Mouse (Mus musculus): Measurements from ENCODE around the gene Gm21974. TPM values are rescaled to one million over a fixed set of nuclear protein-coding genes. Genes with fewer than 3 reads are reported as not detected.

The Gm21974 gene
- total and polyA plus RNA-seq, 3 experiments: not detected

GRCm38 (mm10) chr7:127927726-127928125 is 32.5 kb upstream of the Gm21974 start:
- no peak overlapping the region for H3K9ac ChIP-seq (ENCODE audit: control insufficient read depth, low read depth, low read length, poor library complexity, severe bottlenecking)
- TF ChIP-seq TBP (IDR thresholded peaks at IDR 0.05; ENCODE audit: low read depth, low read length) (no peak), NELFE (IDR thresholded peaks at IDR 0.05; ENCODE audit: low read depth, low read length) (no peak), ETS1 (IDR thresholded peaks at IDR 0.05; ENCODE audit: low read depth, low read length) (no peak), RAD21 (IDR thresholded peaks at IDR 0.05; ENCODE audit: low read depth, low read length) (no peak), EP300 (IDR thresholded peaks at IDR 0.05; ENCODE audit: low read depth in 1 of 2, low read length in 2 of 2) (no peak), POLR2A (IDR thresholded peaks at IDR 0.05; ENCODE audit: control insufficient read depth in 1 of 2, insufficient read depth in 1 of 2, low read depth in 1 of 2, low read length in 2 of 2, poor library complexity in 1 of 2) (no peak; a peak in 1 of 4 replicates), E2F4 (IDR thresholded peaks at IDR 0.05; ENCODE audit: borderline replicate concordance, low read depth, low read length) (no peak), TAL1 (IDR thresholded peaks at IDR 0.05; ENCODE audit: low read length) (no peak), CTCF (IDR thresholded peaks at IDR 0.05 in 2 of 3, conservative IDR thresholded peaks at IDR 0.05 in 1 of 3; ENCODE audit: control insufficient read depth in 1 of 3, insufficient read depth in 1 of 3, low read depth in 2 of 3, low read length in 3 of 3, poor library complexity in 1 of 3, severe bottlenecking in 1 of 3) (no peak), ZC3H11A (IDR thresholded peaks at IDR 0.05; ENCODE audit: low read depth, low read length) (no peak), RCOR1 (IDR thresholded peaks at IDR 0.05; ENCODE audit: low read depth, low read length) (no peak)
- no peaks in the 10 kb centered on the region for H3K27me3 ChIP-seq (ENCODE audit: control insufficient read depth in 1 of 2, insufficient read depth in 2 of 2, low read length in 2 of 2)
- H3K4me3 ChIP-seq (ENCODE audit: control insufficient read depth in 1 of 2, insufficient read depth in 1 of 2, low read depth in 2 of 2, low read length in 2 of 2): no peak overlapping the region
- no peak overlapping the region for H3K27ac ChIP-seq (ENCODE audit: control insufficient read depth, low read depth, low read length)
- H3K79me2 ChIP-seq (ENCODE audit: control insufficient read depth, insufficient read depth, low read length, poor library complexity): no peaks in the 10 kb centered on the region
- H3K9me3 ChIP-seq (replicated peaks; ENCODE audit: insufficient read depth, low read length): no peaks in the 10 kb centered on the region
- DNase-seq (ENCODE audit: low read depth, low spot score): no peak
- H3K4me1 ChIP-seq (ENCODE audit: control insufficient read depth in 1 of 2, insufficient read depth in 2 of 2, low read length in 2 of 2): peaks cover 0 to 15% of the 10 kb centered on the region in 2 experiments; a peak in 2 of 4 replicates
- peaks cover 2 to 4% of the 10 kb centered on the region in 2 experiments for H3K36me3 ChIP-seq (ENCODE audit: control insufficient read depth in 1 of 2, insufficient read depth in 2 of 2, low read length in 2 of 2)

- DNase-seq (ENCODE audit: low read depth, low spot score): no peak
- Histone ChIP-seq H3K27ac (ENCODE audit: control insufficient read depth, low read depth, low read length) (no peak overlapping the region), H3K9ac (ENCODE audit: control insufficient read depth, low read depth, low read length, poor library complexity, severe bottlenecking) (no peak overlapping the region), H3K4me3 (ENCODE audit: control insufficient read depth in 1 of 2, insufficient read depth in 1 of 2, low read depth in 2 of 2, low read length in 2 of 2) (no peak overlapping the region), H3K36me3 (ENCODE audit: control insufficient read depth in 1 of 2, insufficient read depth in 2 of 2, low read length in 2 of 2) (peaks cover 2 to 12% of the 10 kb centered on the region in 2 experiments), H3K79me2 (ENCODE audit: control insufficient read depth, insufficient read depth, low read length, poor library complexity) (no peaks in the 10 kb centered on the region), H3K27me3 (ENCODE audit: control insufficient read depth in 1 of 2, insufficient read depth in 2 of 2, low read length in 2 of 2) (no peaks in the 10 kb centered on the region), H3K4me1 (ENCODE audit: control insufficient read depth in 1 of 2, insufficient read depth in 2 of 2, low read length in 2 of 2) (peaks cover 0 to 23% of the 10 kb centered on the region in 2 experiments; a peak in 2 of 4 replicates), H3K9me3 (replicated peaks; ENCODE audit: insufficient read depth, low read length) (no peaks in the 10 kb centered on the region)
- TF ChIP-seq TBP (IDR thresholded peaks at IDR 0.05; ENCODE audit: low read depth, low read length) (no peak), UBTF (IDR thresholded peaks at IDR 0.05; ENCODE audit: borderline replicate concordance, insufficient read depth, low read depth, low read length) (no peak), ZKSCAN1 (IDR thresholded peaks at IDR 0.05; ENCODE audit: low read depth, low read length) (no peak), GATA1 (IDR thresholded peaks at IDR 0.05; ENCODE audit: low read depth, low read length) (no peak), NELFE (IDR thresholded peaks at IDR 0.05; ENCODE audit: low read depth, low read length) (no peak), MEF2A (IDR thresholded peaks at IDR 0.05; ENCODE audit: extremely low read depth, insufficient replicate concordance, low read depth, low read length, poor library complexity, severe bottlenecking) (no peak)
Measured at GRCm38 (mm10) chr7:127926846-127927245, 31.6 kb upstream of the Gm21974 start.

Data from MEL (cell line).